In the genomic region with DNA sequence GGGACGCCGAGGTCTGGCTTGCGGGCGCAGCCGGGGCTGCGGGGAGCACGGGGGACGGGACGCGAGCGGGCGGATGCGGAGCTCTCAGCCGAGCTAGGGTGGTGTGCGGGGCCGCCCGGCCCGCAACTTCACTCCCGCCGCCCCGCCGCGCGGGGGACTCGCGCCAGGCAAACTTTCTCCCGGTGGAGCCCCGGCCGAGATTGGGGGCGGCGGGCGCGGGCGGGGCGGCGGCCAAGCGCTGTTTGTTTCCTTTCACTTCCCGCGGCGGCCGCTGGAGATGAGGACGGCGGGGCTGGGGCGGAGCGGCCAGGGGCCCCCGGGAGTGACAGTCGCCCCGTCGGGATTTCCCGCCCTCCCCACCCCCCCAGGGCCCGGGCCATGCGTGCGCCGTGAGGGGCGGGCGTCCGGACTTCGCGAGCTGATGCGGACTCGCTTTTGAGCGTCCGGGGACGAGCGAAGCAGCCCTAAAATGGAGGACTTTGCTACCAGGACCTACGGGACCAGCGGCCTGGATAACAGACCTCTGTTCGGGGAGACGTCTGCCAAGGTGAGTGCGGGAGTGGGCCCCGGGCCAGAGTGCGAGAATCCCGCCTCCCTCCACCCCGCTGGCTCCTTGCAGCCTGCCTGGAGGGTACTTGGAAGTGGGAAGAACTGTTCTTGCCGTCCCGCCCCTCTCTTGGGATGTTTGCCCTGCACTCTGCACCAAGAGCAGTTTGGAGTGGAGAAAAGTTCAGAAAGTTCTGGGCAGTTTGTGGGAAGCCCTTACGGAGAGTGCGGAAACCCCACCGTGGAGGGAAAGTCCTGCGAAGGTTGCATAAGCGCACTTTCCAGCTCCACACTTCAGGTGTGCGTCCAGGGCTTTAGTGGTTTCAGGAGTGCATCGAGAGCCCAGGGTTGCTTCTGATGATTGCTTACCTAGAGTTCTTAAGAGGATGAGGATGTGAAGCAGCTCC, we compare ENCODE assay signal across 8 mouse cellular contexts. TPM values are rescaled to one million over a fixed set of nuclear protein-coding genes. Genes with fewer than 3 reads are reported as not detected.
DNase-seq lines count a peak whose midpoint lies in the region; TF ChIP-seq lines count a peak whose summit lies in the region.

No protein-coding gene starts in this region.

- H3K4me3 ChIP-seq in E14TG2a.4 (replicated peaks; ENCODE audit: low read length): peak overlapping the region; percentile 93

- no peak for TF ChIP-seq CTCF in E14TG2a.4 (conservative IDR thresholded peaks at IDR 0.05; ENCODE audit: low read length)

- H3K4me1 ChIP-seq in E14TG2a.4 (replicated peaks; ENCODE audit: low read depth, low read length): peaks cover 15% of the 10 kb centered on the region

- H3K36me3 ChIP-seq in E14TG2a.4 (ENCODE audit: insufficient read depth, low read length): no peaks in the 10 kb centered on the region

- DNase-seq in adrenal gland, postnatal 10 days: peak; percentile 77
- DNase-seq in embryo, embryonic 11.5 days (ENCODE audit: low read depth, low spot score): peak; percentile 24
- DNase-seq in heart, adult 8-10 months (ENCODE audit: low spot score): peak; percentile 32
- DNase-seq in kidney, adult 9 months: peak; percentile 58
- DNase-seq in lung, postnatal 10 days: peak; percentile 86
- DNase-seq in ovary, adult 18-20 months (ENCODE audit: low spot score): peak; percentile 27
- DNase-seq in urinary bladder, postnatal 25 days (ENCODE audit: low spot score): peak; percentile 49

- peaks cover 31% of the 10 kb centered on the region for H3K9me3 ChIP-seq in E14TG2a.4 (ENCODE audit: low read length)

- H3K27me3 ChIP-seq in E14TG2a.4 (ENCODE audit: insufficient read depth, low read length): peaks cover 43% of the 10 kb centered on the region

RNA-seq across cellular contexts. Expression of gene Tmem243, which starts 0.7 kb away (rescaled TPM):
- 10 to 100 TPM; 26.2 to 26.8 TPM for total RNA-seq in adrenal gland, postnatal 10 days (2021)
- 10 to 100 TPM in 2 of 4 experiments, 1 to 10 TPM in 2; 9.6 to 12.6 (median 10.1) TPM for total RNA-seq in heart, adult 8-10 months (2022)

Comparison
In these comparisons a context has a peak if more than half of its experiments do, and no peak if none do; other contexts are left out.
1. Peak in every context shown above with its lines: DNase-seq and H3K4me3 ChIP-seq.
2. DNase-seq: peak in every context shown above with its lines; median percentile 86 in lung, postnatal 10 days; 77 in adrenal gland, postnatal 10 days; 58 in kidney, adult 9 months; 49 in urinary bladder, postnatal 25 days; 32 in heart, adult 8-10 months; 27 in ovary, adult 18-20 months; 24 in embryo, embryonic 11.5 days.